Mouse (Mus musculus) G1E (cell line): ENCODE results near the gene Synj1. TPM values are rescaled to one million over a fixed set of nuclear protein-coding genes. Genes with fewer than 3 reads are reported as not detected.
A peak's percentile ranks its signal among the peaks of the same experiment; 100 is the strongest.

Experiments used
- ATAC-seq: 2 replicates; pipeline ENCODE4 v1.8.0; 2016; ENCODE audit warnings: mild to moderate bottlenecking; ENCODE audit not compliant: insufficient number of reproducible peaks, poor library complexity, low FRiP score, severe bottlenecking; ENCODE audit errors: extremely low read depth
- DNase-seq: peaks from one replicate; pipeline ENCODE4 v3.0.0; 2012; ENCODE audit warnings: low spot score
- H3K27me3 ChIP-seq: 2 replicates; pipeline ENCODE4 v1.6.1; 2012; ENCODE audit warnings: mild to moderate bottlenecking, low read length, inconsistent platforms; ENCODE audit not compliant: insufficient read depth
- H3K36me3 ChIP-seq: replicated peaks from 2 replicates; pipeline ENCODE3; 2012; ENCODE audit warnings: mild to moderate bottlenecking, inconsistent platforms
- H3K4me1 ChIP-seq: 2 replicates; pipeline ENCODE4 v1.6.1; 2012; ENCODE audit warnings: low read depth, low read length, inconsistent platforms, mixed read lengths; ENCODE audit not compliant: insufficient read depth
- H3K4me3 ChIP-seq: 2 replicates; pipeline ENCODE4 v1.5.1; 2012; ENCODE audit warnings: low read depth, mild to moderate bottlenecking, inconsistent platforms, low read length, moderate library complexity, mixed read lengths
- H3K9me3 ChIP-seq: replicated peaks from 2 replicates; pipeline ENCODE4 v1.6.1; 2012; ENCODE audit warnings: inconsistent platforms
- CTCF ChIP-seq: IDR thresholded peaks from 2 replicates; pipeline ENCODE4 v1.5.1; 2012; ENCODE audit warnings: low read depth, low read length, inconsistent platforms, mixed read lengths
- GATA1 ChIP-seq: IDR thresholded peaks from 2 replicates; pipeline ENCODE4 v1.6.1; 2012; ENCODE audit warnings: borderline replicate concordance, low read length, inconsistent platforms, mixed read lengths
- GATA2 ChIP-seq: IDR thresholded peaks from 2 replicates; pipeline ENCODE4 v1.6.1; 2012; ENCODE audit warnings: low read depth, low read length, inconsistent platforms, borderline replicate concordance
- POLR2AphosphoS5 ChIP-seq: IDR thresholded peaks from 2 replicates; pipeline ENCODE4 v1.6.1; 2012; ENCODE audit warnings: low read depth, low read length, inconsistent platforms; ENCODE audit not compliant: insufficient replicate concordance
- TAL1 ChIP-seq: conservative IDR thresholded peaks from 2 replicates; pipeline ENCODE4 v1.6.1; 2012; ENCODE audit warnings: low read depth, low read length, inconsistent platforms, mixed read lengths
- polyA plus RNA-seq: library from polyadenylated mRNA; stranded (reverse); fragments of >175 nt; gene quantifications from 2 replicates; pipeline ENCODE4 v1.2.3, GENCODE M21; 2012
- total RNA-seq, 2 experiments: library from RNA; stranded (forward) in 1 of 2; stranded (reverse) in 1 of 2; fragments of 200-1000 nt in 1 of 2; fragments of >200 nt in 1 of 2; fragmentation: Nextera tagmentation in 1 of 2; gene quantifications; 2 replicates each; pipeline ENCODE4 v1.2.3; 2014 to 2017

The Synj1 gene
- total and polyA plus RNA-seq, 3 experiments, result 37.7 to 118 (median 64.8) TPM

DNA sequence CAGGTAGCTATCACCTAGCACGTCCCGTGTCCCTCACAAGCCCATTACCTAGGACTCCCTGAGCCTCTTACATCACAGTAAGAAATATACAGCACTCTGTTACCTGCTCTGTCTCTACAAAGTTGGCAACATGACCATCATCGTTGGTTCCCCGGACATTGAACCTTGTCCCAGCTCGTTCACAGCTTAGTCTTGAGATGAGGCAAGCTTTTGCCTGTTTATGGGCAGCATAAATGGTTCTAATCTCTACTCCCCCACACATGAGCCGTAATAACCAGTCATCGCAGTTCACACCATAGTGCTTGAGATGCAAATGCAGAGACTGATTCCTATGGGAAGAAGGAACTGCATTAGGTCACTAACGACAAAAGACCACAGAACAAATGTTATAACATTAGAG is 23.1 kb downstream of the Synj1 start:
- DNase-seq, result no peak
- Histone ChIP-seq H3K9me3 (no peaks in the 10 kb centered on the region), H3K27me3 (no peaks in the 10 kb centered on the region), H3K36me3 (peaks cover 66% of the 10 kb centered on the region), H3K4me1 (peaks cover 28% of the 10 kb centered on the region), H3K4me3 (peak overlapping the region; percentile 48; the same call in 1 of the 2 replicates)
- no peak for ATAC-seq
- TF ChIP-seq CTCF, result no peak
- TF ChIP-seq GATA2, result no peak
- no peak for TF ChIP-seq POLR2AphosphoS5
- TF ChIP-seq GATA1, result no peak
- no peak for TF ChIP-seq TAL1

DNA sequence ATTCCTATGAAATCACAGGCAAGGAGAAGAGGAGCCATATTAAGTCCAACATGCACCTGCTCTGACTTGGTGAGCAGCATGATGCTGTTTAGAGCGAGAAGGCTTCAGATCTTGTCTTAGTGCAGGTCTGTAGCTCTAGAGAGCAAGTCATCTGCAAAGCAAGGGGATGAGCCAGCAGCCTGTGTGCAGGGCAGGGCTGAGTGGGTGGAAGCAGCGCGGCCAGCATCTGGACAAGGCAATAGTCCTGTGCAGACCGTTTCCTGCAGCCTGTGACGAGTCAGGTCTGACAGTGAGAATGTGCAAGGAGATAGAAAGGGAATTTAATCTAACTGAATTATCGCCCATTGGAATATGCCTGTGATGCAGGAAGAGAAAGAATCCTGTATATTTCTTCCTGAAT is 40.1 kb downstream of the Synj1 start:
- peaks cover 63% of the 10 kb centered on the region for H3K36me3 ChIP-seq

GRCm38 (mm10) chr16:90966241-90966640 is 44.9 kb downstream of the Synj1 start:
- no peaks in the 10 kb centered on the region for H3K9me3 ChIP-seq
- ATAC-seq (no peak), DNase-seq (no peak)
- H3K27me3 ChIP-seq, result no peaks in the 10 kb centered on the region
- H3K4me1 ChIP-seq, result peaks cover 45% of the 10 kb centered on the region
- peaks cover 75% of the 10 kb centered on the region for H3K36me3 ChIP-seq
- TF ChIP-seq GATA2, result no peak
- no peak overlapping the region for H3K4me3 ChIP-seq

More for the DNA sequence above, 40.1 kb downstream of the Synj1 start:
- no peak for TF ChIP-seq CTCF
- no peak for TF ChIP-seq TAL1
- Histone ChIP-seq H3K9me3 (no peaks in the 10 kb centered on the region), H3K4me3 (no peak overlapping the region; the same call in 1 of the 2 replicates), H3K27me3 (no peaks in the 10 kb centered on the region), H3K4me1 (peaks cover 25% of the 10 kb centered on the region)
- no peak for DNase-seq
- no peak for ATAC-seq

DNA sequence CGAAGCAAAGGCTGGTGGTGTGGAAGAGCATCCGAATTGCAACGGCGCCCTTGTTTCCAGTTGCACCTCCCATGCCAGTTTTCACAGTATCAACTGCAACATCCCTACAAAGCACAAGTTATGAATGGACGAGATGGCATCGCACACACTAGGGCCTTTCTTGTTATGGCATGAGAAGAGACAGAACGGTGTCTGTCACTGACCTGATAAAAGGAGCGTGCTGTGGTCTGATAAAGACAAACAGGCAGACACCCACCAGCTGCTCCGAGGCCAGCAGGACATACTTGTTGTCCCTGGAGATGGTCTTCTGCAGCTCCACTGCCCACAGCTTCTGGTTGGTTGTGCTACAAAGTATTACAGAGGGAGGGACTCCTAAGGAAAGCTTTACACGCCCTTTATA is 46.8 kb downstream of the Synj1 start:
- Histone ChIP-seq H3K4me3 (peak overlapping the region; percentile 7; the same call in 1 of the 2 replicates), H3K9me3 (no peaks in the 10 kb centered on the region), H3K27me3 (no peaks in the 10 kb centered on the region), H3K36me3 (peaks cover 76% of the 10 kb centered on the region), H3K4me1 (peaks cover 30% of the 10 kb centered on the region)
- peak; percentile 96 for ATAC-seq
- peak; percentile 42 for DNase-seq
- TF ChIP-seq TAL1, result peak; percentile 77
- no peak for TF ChIP-seq GATA1
- no peak for TF ChIP-seq CTCF
- no peak for TF ChIP-seq GATA2

GRCm38 (mm10) chr16:90963866-90964265 is 47.2 kb downstream of the Synj1 start:
- Histone ChIP-seq H3K4me1 (peaks cover 30% of the 10 kb centered on the region), H3K27me3 (no peaks in the 10 kb centered on the region), H3K9me3 (no peaks in the 10 kb centered on the region), H3K4me3 (peak overlapping the region; percentile 7; the same call in 1 of the 2 replicates), H3K36me3 (peaks cover 75% of the 10 kb centered on the region)
- DNase-seq (no peak), ATAC-seq (no peak)
- TF ChIP-seq GATA2 (no peak), POLR2AphosphoS5 (no peak), GATA1 (no peak), CTCF (no peak), TAL1 (no peak)

GRCm38 (mm10) chr16:90963231-90963630 is 47.9 kb downstream of the Synj1 start:
- DNase-seq (no peak), ATAC-seq (no peak)
- TF ChIP-seq GATA1 (no peak), TAL1 (no peak), POLR2AphosphoS5 (no peak)
- H3K27me3 ChIP-seq, result no peaks in the 10 kb centered on the region
- H3K4me3 ChIP-seq, result no peak overlapping the region
- H3K9me3 ChIP-seq, result no peaks in the 10 kb centered on the region
- peaks cover 30% of the 10 kb centered on the region for H3K4me1 ChIP-seq
- H3K36me3 ChIP-seq, result peaks cover 79% of the 10 kb centered on the region

DNA sequence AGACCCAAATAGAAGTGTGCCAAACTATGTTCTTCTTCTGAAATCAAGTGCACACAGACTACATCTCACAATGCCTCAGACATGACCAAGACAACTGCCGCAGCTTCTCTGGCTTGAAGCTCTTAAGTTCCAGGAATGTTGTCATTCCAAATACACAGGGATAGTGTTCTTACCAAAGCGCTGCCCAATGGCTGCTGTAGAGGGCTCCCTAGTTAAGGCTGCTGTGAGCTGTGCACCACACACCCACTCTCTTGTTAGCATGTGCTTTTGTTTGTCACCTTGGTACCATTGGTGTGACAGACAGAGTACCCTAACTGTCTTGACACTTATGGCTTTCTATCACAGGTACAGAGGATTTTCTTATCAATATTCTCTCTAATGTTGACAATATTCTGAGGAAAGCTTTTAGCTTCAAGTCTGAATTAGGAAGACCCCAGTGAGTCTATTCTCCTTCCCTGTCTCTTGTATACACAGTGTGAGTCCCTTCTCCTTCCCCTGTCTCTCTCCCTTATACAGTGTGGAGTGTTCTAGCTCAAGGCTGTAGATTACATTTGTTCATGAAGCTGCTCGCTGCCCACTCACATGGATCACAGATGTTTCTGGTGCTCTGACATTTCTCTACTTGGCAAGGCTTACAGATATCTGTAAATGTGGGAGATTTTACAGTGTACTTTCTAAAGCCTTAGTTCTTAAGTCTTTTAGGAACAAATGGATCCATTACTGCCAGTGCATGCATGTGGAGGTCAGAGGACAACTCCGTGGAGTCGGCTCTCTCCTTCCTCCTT is 52.6 kb downstream of the Synj1 start:
- TF ChIP-seq GATA1 (no peak), POLR2AphosphoS5 (no peak), CTCF (no peak), GATA2 (no peak), TAL1 (no peak)
- DNase-seq (no peak), ATAC-seq (no peak)
- Histone ChIP-seq H3K4me3 (no peak overlapping the region), H3K36me3 (peaks cover 78% of the 10 kb centered on the region), H3K9me3 (no peaks in the 10 kb centered on the region), H3K27me3 (no peaks in the 10 kb centered on the region), H3K4me1 (peaks cover 6% of the 10 kb centered on the region; the same call in 1 of the 2 replicates)
